Mouse (Mus musculus): ENCODE measurements at regions not wholly inside any gene's neighbourhood (a gene's known extent, or its start where the extent isn't known, plus 50 kb on each side); places are given as distances from the start of the nearest gene placed in this dataset.

GRCm38 (mm10) chr3:14952169-14952729 is 66.2 kb downstream of the Car2 start:
- DNase-seq: no peak

GRCm38 (mm10) chr3:14952951-14953350 is 66.9 kb downstream of the Car2 start:
- no peak for DNase-seq

- DNase-seq: peak; percentile 14
Measured at GRCm38 (mm10) chr3:14957481-14957880, 71.4 kb downstream of the Car2 start.

GRCm38 (mm10) chr3:14958277-14958676 is 72.2 kb downstream of the Car2 start:
- no peak for DNase-seq

GRCm38 (mm10) chr3:14959586-14959985 is 73.5 kb downstream of the Car2 start:
- DNase-seq: peak; percentile 27

GRCm38 (mm10) chr3:14964795-14965194 is 78.7 kb downstream of the Car2 start:
- DNase-seq: no peak

- no peak for DNase-seq
Measured at GRCm38 (mm10) chr3:14965438-14966044, 79.5 kb downstream of the Car2 start.

GRCm38 (mm10) chr3:14967235-14967634 is 81.2 kb downstream of the Car2 start:
- DNase-seq: no peak

- no peak for DNase-seq
Measured at GRCm38 (mm10) chr3:14968345-14968744, 82.3 kb downstream of the Car2 start.

- no peak for DNase-seq
Measured at GRCm38 (mm10) chr3:14969698-14970097, 83.6 kb downstream of the Car2 start.

GRCm38 (mm10) chr3:14971647-14972046 is 85.6 kb downstream of the Car2 start:
- DNase-seq: no peak

- DNase-seq: no peak
Measured at GRCm38 (mm10) chr3:14974758-14975157, 88.7 kb downstream of the Car2 start.

- no peak for DNase-seq
Measured at GRCm38 (mm10) chr3:14975203-14975602, 89.1 kb downstream of the Car2 start.

- no peak for DNase-seq
Measured at GRCm38 (mm10) chr3:14979116-14979613, 93.1 kb downstream of the Car2 start.

- no peak for DNase-seq
Measured at GRCm38 (mm10) chr3:14989635-14990034, 103.6 kb downstream of the Car2 start.

- no peak for DNase-seq
Measured at GRCm38 (mm10) chr3:14993936-14994335, 107.9 kb downstream of the Car2 start.

- DNase-seq: no peak
Measured at GRCm38 (mm10) chr3:14997241-14997640, 111.2 kb downstream of the Car2 start.

- no peak for DNase-seq
Measured at GRCm38 (mm10) chr3:14998521-14998920, 112.4 kb downstream of the Car2 start.

GRCm38 (mm10) chr3:14999411-14999810 is 113.3 kb downstream of the Car2 start:
- no peak for DNase-seq

- no peak for DNase-seq
Measured at GRCm38 (mm10) chr3:14999914-15000313, 113.8 kb downstream of the Car2 start.

GRCm38 (mm10) chr3:15000657-15001056 is 114.6 kb downstream of the Car2 start:
- no peak for DNase-seq

GRCm38 (mm10) chr3:15007821-15008220 is 121.7 kb downstream of the Car2 start:
- DNase-seq: no peak

- no peak for DNase-seq
Measured at GRCm38 (mm10) chr3:15008501-15008900, 122.4 kb downstream of the Car2 start.

- no peak for DNase-seq
Measured at GRCm38 (mm10) chr3:15009747-15010146, 123.7 kb downstream of the Car2 start.

- DNase-seq: peak; percentile 75
Measured at GRCm38 (mm10) chr3:15016621-15017020, 130.5 kb downstream of the Car2 start.

Data from layer of hippocampus, adult 9-11 months (tissue).